Mouse (Mus musculus) thymus, postnatal 36 days (tissue): ENCODE data around the gene Rufy3.

Experiments used
- DNase-seq, 2 experiments: peaks; one replicate each; pipeline ENCODE4 v3.0.0; 2022; ENCODE audit warnings: mixed read lengths in 2 of 2

The Rufy3 gene

DNA sequence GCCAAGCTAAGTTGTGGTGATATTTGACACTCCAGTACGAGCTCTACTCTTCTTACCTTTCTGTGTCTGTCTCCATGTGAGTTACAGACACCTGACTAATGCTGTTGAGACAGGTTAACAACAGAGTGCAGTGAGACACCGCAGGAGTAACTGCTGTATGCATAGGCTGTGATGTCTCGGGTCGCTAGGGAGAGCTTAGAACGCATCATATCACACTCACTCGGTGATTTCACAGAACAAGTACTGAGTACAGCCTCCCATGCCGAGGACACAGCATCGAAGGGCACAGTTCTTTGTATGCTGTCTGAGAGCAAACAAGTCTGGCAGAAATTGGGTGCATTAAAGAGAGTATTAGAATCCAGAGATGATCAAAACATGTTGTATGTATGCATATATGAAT, 65.1 kb downstream of the Rufy3 start:
- DNase-seq = no peak

DNA sequence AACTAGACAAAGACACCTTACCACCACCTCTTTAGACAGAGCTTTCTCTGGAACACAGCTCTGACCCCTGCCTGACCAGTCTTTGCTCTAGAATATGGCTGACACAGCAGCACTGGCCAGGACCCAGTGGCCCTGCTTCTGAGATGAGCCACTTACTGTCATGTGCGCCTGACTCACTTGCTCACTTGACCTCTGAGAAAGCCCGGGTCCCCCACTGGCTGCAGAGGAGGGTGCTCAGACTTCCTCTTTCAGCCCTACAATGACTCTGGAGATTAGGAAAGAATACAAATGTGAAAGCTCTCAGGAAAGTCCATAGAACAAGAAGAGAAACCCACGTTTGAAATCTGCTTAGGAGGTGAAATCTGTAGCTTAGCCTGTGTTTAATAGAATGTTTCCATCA, 66.0 kb downstream of the Rufy3 start:
- no peak for DNase-seq

DNA sequence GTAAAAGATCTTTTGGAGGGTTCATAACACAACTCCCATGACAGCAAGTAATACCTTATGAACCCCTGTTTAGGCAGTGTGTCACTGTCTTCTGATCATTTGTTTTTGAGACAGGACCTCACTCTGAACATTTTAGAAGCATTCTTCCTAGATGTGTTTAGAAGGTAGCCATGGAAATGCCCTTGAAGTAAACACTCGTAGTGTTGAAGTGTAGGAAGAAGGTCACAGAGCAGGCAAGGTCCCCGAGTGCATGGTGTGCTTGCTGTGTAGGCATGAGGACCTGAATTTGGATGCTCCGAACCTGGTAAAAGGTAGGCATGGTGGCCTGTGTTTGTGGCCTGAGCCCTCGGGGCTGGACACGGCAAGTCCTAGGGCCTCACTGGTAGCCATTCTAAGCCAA, 66.7 kb downstream of the Rufy3 start:
- no peak for DNase-seq

DNA sequence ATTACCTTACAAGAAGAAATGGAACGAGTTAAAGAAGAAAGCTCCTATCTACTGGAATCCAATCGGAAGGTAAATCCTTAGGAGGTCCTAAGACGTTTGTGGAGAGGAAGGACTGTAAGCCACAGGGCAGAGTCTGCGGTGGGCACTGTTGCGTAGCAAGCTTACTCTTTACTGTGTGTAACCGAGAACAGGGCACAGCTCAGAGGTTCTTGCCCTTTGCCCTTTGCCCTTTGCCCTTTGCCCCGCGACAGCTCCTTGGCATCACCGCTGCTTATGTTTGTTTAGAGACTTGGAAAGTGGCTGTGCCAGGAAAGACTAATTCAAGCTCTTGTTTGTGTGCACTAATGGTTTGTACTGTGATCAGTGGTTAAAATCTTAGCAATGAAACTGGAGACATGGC, 67.6 kb downstream of the Rufy3 start:
- DNase-seq = no peak

DNA sequence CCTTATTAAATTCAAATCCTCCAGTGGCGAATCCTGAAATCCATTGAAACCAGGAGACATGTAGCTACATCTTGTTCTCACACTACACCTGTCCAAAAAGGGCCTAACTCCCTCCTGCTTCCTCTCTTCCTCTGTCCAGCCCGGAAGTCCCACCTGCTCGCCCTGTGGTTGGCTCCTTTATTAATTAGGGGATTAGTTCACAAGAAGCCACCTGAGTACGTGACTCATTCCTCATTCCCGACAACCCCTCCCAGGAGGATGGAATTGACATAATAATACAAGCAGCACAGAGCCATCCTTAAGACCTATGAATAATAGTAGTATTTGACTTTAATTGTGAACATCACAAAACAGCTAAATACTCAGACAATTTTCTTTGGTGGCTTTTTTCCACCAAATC, 69.2 kb downstream of the Rufy3 start:
- DNase-seq = no peak

DNA sequence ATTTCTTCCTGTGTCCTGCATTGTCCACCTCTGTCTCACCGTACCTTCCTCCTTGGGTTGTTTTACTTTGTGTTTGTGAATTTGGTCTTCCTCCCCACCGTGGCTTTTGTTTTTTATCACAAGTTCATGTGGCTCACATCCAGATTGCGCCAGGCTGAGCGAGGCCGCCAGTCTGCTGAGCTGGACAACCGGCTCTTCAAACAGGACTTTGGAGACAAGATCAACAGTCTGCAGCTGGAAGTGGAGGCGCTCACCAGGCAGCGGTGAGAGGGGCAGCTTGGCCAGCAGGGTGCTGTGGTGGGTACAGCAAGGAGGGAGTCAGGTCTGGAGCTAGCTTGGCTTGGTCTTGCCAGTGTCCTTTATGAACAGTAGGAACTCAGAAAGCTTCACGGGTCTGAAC, 77.9 kb downstream of the Rufy3 start:
- no peak for DNase-seq

DNA sequence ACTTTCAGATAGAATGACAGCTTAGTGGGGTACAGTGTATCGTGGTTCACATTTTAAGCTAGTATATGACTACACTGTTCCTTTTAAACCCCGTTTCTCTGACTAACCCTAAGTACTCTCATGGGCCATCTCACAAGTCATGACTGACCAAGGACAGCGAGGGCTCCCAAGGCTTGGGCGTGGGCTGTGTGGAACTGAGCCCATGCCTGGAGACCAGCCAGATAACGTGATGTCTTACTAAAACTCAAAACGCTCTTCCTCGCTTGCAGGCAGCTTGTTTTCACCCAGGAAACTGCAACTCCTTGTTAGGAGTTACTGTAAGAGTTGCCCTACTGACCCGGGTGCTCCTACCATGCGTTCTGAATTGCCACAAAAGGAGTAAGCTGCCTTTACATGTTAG, 78.7 kb downstream of the Rufy3 start:
- DNase-seq = no peak

DNA sequence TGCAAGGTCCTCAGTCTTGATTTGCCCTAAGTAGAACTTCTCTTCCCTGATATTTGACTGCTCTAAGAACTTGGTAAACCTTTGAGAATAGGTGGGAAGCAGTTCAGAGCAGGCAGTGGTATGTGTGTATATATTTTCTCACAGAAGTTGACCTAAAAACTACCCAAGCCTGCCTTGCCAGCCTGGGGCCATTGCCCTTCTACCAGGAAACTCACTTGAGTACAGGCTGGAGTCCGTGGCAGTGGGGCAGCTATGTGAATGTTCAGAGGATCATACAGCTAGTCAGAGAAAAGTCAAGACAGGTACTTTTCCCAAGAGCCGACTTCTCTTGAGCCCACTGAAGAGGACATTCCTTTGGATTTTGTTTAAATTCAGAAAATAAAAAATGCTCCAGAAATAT, 80.1 kb downstream of the Rufy3 start:
- no peak for DNase-seq

DNA sequence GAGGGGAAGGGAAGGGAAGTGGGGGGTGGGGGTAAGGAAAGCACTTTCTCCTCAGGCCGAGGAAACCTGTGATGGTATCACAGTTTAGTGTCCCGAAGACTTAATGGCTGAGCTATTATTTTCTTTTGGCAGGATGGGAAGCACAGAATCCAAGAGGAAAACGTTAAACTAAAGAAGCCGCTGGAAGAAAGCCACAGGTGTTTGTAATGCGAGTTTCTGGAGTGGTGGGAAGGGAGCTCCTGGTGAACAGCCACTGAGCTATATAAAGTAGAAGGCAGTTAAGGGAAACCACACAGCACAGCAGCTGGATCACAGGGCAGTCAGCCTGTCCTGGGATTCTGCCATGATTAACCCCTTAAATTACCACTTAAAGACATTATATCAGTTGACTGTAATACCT, 80.6 kb downstream of the Rufy3 start:
- no peak for DNase-seq

DNA sequence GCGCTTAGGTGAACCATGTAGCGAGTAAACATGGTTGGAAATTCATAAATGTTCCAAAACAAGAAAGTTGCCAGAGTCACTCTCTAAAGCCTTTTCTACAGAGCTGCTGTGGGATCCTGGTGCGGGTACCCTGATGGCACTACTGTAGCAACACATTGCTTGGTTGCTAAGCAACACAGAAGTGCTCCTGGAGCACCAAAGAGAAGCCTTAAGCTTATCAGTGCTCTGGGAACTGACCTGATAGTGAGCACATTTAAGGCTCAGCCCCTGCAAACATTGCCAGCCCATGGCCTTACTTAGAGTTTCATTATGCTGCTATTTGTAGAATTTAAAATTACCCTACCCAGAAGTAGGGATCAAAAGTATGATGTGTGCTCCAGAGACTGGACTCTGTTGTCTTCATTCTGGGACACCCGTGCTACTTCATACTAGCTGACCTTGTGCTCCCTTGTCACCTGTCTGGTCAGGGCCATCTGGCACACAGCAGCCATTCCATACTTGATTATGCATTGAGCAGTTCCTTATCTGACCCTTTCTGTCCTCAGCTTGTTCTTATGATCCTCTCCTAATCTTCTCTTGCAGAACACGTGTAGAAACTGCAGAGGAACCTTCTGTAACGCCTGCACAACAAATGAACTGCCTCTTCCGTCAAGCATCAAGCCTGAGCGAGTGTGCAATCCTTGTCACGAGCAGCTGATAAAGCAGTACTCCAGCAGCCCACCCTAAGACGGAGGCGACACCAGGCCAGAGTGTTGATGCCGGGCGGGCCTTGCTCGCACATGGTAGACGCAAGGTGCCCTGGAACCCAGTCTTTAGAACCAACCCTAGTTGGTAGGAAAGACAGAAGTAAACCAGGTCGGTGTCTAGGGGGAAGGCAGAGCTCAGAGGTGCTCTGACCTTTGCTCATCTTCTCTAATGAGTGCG, 84.7 kb downstream of the Rufy3 start:
- DNase-seq = no peak

DNA sequence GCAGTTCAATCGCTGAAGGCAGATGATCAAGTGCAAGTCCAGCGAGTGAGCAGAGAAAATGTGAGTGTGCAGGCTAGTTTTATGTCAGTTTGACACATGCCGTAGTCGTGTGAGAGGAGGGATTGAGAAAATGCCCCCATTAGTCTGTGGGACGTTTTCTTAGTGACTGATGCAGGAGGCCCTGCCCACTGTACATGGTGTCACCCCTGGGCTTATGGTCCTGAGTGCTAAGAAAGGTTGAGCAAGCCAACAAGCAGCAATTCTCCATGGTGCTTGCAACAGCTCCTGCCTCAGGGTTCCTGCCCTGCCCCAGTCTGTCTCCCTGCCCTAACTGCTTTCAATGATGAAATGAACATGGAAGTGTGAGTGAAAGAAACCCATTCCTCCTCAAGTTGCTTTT, 87.7 kb downstream of the Rufy3 start:
- DNase-seq = no peak

DNA sequence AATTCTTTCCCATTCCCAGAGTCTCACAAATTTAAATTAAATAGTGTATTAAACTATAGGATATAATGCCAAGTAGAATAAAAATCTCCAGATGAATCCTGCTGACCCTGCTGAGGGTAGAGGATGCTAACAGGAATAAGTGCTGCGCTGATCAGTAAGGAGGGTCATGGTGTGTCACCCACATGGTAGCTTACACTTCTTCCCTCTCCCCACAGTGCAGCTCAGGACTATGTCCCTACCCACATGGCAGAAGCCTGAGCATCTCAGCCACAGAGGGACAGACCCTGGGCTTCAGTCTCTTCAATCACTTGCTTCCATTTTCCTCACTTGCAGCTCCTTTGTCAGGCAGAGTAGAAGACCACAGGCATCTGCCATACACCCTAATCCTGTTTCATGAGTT, 93.0 kb downstream of the Rufy3 start:
- no peak for DNase-seq

DNA sequence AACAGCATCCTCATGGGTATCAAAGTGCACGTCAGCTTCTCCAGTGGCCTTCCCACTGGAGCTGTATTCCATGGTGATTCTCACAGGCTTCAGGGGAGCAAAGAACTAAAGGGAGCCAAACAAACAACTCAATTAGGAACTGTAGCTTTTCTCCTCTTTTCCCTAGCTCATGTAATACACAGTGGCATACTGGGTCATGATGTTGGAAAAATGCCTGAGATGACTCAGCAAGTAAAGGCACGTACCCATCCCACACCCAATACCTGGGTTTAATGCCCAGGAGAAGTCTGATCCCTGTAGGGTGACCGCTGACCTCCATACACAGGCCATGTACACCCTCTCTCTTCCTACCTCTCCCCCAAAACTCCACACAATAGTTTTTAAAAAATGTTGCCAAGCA, 98.3 kb downstream of the Rufy3 start:
- no peak for DNase-seq

DNA sequence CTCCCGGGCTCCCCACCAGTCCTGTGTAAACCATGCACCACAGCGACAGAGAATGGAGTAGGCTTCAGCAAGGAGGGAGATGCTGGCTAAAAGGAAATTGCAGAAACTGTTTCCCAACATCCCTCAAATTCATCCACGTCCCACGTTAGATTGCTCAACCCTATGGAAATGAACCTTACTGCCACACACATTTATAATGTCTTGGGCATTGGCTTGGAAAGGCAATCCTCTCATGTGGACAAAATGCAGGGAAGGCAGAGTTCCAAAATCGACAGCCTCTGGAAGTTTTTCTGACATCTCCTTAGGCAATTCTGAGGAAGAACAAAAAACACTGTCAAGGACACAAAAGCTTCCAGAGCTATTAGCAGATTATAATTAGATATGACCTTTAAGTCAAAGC, 99.0 kb downstream of the Rufy3 start:
- no peak for DNase-seq

DNA sequence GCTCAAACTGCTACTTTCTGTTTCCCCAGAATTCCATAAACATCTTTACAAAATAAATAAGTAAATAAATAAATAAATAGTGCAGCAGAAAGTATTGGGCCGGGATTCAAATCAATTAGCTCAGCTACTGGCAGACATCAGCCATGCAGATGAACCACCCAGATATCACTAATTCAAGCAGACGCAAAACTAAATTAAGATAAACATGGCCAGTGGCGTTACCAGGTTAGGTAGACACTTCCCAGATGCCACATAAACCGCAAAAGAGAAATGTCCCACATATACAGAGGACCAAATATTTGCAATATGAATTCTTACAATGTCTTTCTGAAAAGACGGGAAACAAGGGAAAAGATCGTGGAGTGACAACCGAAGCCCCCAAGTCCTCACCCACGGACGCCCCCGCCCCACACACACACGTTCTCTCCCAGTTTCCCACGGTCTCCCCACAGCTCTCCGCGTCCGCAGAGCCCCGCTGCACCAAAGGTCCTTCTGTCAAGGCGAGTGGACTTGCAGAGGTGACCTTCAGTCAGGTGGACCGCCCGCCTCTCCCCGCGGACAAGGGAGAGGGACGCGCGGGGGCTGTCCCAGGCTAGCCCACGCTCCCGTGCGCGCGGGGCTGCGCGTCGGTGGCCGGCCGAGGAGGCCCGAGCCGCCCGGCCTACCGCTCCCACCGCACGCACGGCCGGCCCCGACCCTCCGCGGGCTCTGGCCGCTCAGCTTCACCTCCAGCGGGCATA, 110.0 kb downstream of the Rufy3 start:
- peak in 1 of 2 experiments; percentile 46 for DNase-seq

DNA sequence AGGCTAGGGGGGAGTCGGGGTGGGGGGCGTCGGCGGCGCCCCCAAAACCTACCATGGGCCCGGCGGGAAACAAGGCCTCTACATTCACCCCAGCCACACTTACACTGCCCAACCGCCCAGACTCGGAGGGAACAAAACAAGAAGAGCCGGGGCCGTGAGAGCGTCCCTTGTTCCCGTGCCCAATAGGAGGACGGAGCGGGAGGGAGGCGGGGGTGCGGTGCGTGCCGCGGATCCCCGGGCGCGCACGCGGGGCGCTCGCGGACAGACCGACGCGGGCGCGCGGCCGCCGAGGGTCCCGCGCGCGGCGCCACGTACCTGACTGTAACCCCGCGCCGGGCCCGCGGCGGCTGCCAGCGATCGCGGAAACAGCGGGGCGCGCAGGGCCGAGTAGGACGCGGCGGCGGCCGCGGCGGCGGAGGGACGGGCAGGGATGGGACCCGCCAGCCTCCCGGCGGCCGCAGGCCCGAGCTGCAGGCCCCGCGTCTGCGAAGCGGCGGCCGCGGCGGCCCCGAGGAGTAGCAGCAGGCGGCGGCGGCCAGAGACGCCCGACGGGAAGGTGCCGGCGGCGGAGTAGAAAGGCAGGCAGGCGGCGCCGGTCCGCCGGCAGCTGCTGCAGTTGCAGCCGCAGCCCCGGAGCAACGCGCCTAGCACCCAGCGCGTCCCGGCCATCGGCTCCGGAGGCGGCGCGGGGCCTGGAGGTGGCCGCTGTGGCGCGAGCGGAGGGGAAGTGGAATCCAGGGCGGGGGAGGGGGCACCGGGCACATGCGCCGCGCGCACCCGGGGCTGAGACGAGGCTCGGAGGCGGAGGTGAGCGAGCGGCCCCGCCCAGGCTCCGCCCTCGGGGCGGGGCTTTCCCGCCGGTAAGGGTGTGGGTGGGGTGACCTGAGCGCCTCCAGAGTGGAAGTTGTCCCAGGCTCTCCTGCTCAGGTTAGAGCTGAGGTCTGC, 110.9 kb downstream of the Rufy3 start, which contains the start of gene Grsf1:
TSS of gene Grsf1 (minus strand) at position 729 of the 945 bp plus-strand sequence.
- DNase-seq = peak; percentile 93 to 94

DNA sequence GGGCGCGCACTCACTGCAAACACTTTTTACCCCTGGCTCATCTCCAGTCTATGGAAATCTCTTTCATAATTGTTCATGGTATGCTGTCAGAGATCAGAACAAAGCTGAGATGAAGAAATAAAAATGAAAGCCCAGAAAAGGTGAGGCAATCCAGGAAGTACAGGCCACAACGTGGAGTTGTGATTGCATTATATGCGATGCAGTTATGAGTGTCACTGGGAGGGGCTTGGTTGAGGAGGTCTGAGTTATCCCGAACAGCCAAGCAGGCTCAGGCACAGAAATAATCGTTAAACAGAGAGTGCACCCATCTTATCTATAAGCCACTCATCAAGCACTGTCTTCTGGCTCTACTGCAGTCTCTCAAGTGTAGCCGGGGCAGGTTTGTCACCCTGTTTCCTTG, 114.1 kb downstream of the Rufy3 start:
- DNase-seq = no peak

DNA sequence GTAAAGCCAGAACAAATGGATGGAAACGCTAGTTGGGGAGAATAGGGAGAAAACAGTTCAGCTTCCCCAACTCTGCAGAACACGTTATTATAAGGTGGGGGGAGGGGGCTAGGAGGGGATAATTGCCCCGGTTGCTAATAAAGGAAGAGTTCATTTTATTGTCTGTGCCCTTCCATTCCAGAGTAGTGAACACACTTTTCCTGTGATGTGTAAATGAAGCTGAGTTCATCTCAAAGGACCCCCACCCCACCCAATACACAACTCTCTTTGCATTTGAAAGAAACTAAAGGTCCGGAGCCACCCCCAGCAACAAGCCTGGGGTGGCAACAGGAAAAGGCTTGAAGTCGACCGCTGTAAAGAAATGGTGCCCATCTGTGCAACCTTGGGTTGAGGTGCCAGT, 114.5 kb downstream of the Rufy3 start:
- no peak for DNase-seq

DNA sequence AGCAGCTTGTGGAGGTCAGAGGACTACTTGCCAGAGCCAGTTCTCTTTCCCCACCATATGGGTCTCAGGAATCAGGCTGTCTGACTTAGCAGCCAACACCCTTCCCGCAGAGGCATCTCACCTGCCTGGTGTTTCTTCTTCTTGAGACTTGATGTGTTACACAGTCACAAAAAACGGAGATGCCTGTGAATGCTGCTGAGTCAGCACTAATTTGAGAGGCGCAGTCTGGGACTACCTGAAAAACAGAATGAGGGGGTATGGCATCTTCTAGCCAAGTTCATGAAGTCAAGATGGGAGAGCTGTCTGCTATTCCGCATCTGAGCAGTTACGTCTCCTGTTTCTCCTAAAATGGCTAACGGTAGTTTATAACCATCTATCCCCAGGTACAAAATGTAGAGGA, 115.7 kb downstream of the Rufy3 start:
- DNase-seq = no peak

DNA sequence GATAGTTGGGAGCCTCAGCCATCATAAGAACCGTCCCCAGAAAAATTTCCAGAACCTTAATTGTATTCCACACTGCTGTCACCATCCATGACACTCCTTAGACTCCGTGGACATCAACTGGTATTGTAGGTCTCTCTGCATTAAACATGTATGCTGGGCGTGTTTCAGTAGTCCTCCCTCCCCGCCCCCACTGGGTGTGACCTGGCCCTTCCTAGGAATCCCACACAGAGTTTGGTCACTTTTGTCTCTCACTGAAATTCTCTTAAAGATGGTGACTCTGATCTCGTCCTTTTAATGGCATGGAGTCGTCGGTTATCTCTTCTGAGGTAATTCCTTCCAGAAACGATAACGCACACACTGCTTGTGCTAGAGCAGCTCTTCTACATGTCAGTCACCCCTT, 118.9 kb downstream of the Rufy3 start:
- DNase-seq = no peak

DNA sequence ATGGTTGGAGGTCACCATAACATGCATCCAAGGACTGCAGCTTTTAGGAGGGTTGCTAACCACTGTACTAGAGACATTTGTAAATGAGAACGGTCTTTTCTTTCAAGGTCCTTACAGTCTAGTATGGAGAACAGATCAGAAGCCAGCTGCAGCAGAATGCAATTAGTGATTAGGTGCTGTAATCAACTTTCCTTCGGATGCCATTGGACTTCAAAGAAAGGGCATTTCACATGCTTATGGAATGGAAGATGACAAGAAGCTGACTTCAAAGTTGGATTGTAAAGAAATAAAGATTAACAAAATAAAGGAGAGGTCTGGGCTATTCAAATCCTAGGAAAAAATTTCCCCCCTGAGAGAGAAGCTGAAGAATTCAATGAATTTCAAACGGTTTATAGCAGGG, 119.4 kb downstream of the Rufy3 start:
- DNase-seq = no peak

DNA sequence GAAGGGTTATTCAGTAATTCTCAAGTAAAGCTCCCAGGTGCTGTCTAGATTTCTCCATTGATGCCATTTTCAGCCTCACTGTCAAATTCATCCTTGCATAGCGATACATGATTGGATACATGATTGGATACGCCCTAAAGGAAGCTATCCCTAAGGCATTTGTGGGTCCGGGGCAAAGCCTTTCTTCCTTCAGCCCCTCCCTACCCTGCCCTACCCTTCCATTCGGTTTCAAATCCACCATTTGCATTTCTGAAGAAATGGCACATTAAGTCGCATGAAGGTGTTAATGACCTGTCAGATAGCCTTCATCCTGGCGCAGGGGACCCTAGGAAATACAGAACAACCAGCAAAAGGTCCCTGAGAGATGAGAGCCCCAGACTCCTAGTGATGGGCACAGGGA, 120.5 kb downstream of the Rufy3 start:
- DNase-seq = no peak

DNA sequence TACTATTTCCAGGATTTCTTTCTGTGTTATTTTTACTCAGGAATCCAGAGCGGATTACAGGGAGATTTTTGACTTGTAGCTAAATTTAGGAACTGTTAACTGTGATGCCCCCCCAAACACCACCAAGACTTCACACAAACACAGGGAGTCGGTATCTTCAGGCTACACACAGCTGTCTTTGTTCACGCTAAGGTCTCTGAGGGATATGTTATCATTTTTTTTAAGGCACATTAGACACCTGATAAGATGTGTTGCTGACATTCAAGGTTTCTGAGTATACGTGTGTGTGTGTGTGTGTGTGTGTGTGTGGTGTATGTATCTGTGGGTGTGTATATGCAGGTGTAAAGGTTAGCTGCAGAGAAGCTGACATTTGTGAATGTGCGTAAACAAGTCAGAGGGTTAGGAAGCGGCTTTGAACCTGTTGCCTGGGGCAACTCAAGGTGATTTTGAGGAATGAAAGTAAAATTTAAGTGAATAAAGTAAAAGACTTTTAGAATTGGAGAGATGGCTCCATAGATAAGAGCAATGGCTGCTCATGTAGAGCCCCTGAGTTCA, 121.0 kb downstream of the Rufy3 start:
- no peak for DNase-seq
